Mouse (Mus musculus) layer of hippocampus, postnatal 10 days (tissue): ENCODE data around the gene 4930568D16Rik. TPM values are rescaled to one million over a fixed set of nuclear protein-coding genes. Genes with fewer than 3 reads are reported as not detected.

Source experiments
- DNase-seq, 2 experiments: peaks; one replicate each; pipeline ENCODE4 v3.0.0; 2021; ENCODE audit warnings: low spot score in 2 of 2
- long read RNA-seq: library from polyadenylated mRNA; stranded (forward); transcript quantifications from one replicate; pipeline ENCODE4 v2.0.0, GENCODE M21; 2023
- total RNA-seq, 2 experiments: library from RNA; stranded (reverse); gene quantifications; 2 replicates each; pipeline ENCODE4 v1.2.3; 2021

4930568D16Rik gene
- total RNA-seq: not detected
- long read RNA-seq: 0 reads

DNA sequence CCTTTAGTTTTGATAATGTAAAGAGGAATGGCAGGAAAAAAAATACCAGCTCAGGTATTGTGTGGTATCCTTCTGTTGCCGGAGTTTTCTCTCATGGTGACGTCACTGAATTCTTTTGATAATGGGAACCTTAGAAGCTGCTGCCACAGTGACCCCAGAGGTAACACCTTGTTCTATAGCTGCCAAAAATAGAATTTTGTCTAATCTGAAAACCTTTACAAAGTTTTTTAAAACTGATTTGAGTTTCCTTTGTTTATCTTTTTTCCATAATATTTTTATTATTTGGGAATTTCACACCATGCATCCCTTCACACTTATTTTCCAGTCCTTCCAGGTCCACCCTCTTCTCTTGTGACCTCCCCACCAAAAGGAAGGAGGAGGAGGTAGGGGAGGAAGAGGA lies at the start of gene 4930568D16Rik:
TSS of gene 4930568D16Rik (minus strand) at position 101 of the 400 bp plus-strand sequence.
- no peak for DNase-seq

DNA sequence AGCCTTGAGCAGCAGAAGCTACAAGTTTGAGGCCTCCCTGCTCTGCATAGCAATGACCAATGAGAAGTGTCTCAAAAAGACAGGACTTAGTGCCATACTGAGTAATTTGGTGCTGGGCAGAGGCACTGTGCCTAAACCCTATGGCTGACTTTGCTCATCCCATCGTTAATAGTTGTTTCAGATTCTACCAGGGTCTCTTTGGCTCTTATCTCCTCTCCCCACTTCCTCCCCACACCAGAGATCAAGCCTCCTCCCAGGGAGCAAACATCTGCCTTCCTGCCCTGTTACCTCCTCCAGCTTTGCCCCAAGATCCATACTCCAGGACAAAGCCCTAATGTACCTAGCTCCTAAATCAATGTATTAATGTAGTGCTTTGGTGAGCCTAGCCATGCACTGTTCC lies 49.7 kb upstream of the 4930568D16Rik start:
- no peak for DNase-seq

DNA sequence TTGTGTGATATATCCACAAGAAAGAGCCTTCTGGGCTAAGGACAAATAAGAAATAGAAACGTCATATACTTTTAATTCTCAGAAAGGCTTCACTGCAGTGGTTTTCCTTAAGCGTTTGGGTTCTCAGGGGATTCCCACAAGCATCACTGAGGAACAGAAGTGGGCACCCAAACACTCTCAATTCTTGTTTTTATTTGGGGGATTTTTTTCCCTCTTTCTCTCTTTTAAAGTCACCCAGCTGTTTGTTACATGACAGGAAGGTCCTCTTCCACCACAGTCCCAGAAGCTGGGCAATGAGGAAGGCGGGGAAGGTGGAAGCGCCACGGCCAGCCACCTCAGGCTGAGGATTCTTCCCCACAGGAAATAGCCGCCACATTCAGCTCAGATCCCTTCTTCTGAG lies 48.9 kb upstream of the 4930568D16Rik start:
- DNase-seq: no peak

DNA sequence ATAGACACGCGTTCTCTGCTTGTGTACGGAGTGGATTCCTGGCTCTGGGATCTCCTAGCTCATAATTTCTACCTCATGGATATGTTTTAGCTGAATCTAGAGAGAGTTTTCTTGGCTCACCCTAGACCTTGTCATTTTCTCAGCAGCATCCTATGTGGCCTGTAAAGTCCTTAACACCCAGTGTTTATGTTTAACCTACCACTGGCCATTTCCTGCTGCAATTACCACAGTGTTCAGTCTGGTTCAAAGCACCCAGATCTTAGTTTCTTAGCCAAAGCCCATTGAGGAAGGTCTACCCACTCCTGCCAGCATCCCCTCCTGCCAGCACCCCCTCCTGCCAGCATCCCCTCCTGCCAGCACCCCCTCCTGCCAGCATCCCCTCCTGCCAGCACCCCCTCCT lies 45.3 kb upstream of the 4930568D16Rik start:
- no peak for DNase-seq

DNA sequence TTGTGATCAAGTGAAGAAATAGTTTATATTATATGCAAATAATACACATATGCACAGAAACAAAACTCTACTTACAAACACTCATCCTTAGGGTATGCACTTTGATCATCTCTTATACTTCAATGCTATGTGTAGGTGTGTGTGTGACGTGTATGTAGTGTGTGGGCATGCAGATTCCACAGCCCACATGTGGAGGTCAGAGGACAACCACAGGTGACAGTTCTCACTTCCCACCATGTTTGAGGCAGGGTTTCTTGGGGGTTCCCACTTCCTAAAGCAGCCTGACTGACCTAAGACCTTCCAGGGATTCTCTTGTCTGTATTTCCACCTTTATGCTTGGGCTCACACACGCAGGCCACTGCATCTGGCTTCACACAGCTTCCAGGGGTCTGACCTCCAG lies 44.7 kb upstream of the 4930568D16Rik start:
- DNase-seq: no peak

DNA sequence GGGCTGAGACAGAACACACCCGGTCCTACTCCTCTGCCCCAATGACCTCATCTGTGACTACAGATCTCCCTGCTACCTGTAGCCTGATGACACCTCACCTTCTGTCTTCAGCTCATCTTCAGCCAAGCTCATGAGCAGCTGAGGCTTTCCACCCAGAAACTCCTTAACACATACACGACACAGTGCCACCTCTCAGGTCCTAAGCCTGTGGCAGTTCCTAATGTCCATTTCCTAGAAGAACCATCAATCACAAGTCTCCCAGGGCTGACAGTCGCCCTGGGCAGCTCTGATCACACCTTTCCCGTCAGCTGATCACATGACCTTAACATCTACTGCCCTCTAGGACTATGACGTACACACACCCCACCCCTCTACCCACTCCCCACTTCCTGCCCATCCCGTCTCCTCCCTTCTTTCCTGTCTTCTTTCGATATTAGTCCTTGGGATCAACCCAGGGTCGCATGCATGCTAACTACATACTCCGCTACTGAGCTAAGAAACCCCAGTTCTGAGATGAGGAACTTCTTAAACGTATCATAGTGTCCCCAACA lies 44.2 kb upstream of the 4930568D16Rik start:
- no peak for DNase-seq

DNA sequence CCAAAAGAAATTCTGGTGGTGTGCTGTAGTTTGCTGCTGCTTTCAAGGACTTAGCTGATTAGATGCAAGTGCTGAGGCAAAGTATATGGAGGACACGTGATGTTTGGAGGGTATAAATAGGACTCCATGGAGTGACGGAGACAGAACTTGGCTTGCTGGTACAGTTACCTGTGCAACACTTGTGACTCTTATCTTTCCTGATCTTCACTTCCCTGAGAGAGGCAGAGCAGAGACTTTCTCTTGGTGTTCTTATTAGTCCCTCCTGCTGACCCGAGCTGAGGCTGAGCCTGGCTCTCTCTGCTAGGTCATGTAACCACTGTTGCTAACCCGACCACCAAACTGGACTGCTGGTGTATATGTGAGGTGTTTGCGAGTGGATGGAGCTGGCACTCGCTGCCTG lies 41.9 kb upstream of the 4930568D16Rik start:
- no peak for DNase-seq

DNA sequence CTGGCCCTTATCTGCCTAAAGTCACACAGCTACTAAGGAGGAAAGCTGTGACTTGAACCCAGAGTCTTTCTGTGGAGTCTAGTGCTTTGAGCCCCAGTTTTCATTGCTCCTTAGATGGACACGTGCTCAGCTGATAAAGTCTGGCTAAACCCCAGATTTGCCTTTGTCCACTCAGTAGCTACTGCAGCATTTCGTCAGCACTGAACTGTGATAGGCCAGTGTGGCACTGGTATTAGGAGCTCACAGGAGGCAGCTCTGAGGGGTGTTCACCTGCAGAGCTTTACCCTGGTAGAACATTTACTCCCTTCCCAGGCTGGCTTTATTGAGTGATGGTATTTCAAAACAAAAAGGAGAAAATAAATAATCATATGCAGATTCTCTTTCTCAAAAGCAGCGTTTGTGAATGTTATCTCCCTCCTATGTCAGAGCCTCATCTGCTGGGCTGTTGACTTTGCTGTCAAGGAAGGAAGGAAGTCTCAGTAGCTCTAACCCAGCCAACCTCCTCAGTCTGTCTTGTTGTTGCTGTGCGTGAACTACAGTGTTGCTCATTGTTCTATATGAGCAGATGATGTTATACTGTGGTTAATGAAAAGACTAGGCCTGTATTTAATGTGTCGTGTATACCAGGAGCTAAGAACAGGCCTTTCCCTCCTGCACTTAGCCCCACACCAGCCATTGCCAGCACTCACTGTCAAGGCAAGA lies 41.0 kb upstream of the 4930568D16Rik start:
- no peak for DNase-seq

DNA sequence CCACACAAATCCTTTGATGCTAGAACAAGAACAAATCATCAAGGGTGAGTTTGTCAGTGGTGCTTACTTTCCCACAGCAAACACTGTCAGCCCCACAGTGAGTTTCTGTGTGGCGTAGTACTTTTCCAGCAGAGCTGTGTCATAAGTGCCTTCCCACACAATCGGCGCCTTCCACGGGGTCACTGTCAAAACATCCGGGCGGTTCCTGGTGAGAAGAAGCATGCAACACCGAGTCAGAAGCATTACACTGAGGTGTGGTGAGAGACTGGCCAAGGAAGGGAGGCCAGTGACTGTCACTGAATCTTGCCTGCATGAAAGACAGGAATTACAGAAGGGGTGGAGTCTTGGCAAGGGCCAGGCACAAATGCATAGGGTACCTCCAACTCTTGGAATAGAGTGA lies 40.3 kb upstream of the 4930568D16Rik start:
- no peak for DNase-seq

DNA sequence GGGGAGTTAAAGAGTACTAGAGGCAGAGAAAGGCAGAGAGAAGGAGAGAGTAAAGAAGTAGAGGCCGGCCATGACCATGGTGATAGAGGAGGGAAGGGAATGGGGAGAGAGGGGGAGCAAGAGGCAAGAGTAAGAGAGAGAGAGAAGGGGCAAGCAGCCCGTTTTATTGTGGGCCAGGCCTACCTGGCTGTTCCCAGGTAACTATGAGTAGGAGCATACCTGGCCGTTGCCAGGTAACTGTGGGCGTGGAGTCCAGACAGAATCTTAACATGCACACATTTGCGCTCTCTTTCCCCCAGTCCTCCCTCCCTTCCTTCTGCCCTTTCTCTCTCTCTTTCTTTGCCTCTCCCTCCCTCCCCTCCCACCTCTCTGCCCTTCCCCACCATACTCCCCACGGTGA lies 39.7 kb upstream of the 4930568D16Rik start:
- no peak for DNase-seq

DNA sequence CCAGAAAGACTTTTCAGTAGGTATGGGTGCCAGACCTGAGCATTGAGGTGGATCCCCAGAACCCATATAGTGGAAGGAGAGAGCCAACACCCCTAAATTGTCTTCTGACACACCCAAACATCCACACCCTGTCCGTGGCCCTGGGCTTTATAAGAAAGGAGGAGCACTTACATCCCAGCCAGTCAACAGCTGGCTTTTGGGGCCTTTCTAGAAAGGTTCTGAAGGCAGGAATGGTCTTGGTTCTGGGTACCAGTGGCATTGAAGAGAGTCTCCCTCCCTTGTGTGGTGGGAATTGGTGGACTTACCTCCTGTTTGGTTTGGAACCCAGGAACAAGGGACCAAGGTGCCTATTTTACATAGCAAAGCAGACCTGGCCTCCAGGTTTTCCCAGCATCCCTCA lies 39.1 kb upstream of the 4930568D16Rik start:
- no peak for DNase-seq

DNA sequence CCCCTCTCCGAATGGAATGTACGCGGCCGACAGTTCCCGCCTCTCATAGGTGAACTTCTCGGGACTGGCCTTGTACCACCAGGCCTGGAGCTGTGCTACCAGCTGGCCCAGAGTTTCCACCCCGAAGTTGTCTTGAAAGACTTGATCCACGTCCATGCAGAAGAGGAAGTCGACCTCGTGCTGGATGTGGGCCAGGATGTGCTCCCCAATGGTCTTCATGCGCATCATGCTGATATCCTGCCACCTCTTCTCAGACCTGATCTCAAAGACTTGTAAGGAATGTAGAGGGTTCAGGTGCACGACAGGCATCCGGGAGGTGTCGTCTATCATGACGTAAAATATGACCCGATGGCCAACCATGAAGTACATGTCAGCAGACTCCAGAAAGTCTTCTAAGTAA lies 34.9 kb upstream of the 4930568D16Rik start:
- no peak for DNase-seq

DNA sequence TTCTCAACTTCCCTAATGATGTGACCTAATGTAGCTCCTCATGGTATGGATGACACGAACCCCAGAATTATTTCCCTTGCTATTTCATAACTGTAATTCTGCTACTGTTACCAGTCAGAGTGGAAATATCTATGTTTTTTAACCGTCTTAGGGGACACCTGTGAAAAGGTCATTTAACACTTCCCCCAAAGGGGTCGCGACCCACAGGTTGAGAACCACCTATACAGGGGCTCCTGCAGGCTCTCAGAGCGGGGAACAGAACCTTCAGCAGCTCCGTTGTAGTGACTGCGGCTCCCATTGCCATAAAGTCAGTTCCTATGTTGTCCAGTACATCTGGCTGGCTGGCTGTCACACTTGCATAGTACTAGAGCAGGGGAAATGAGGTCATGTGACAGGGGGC lies 33.2 kb upstream of the 4930568D16Rik start:
- no peak for DNase-seq

DNA sequence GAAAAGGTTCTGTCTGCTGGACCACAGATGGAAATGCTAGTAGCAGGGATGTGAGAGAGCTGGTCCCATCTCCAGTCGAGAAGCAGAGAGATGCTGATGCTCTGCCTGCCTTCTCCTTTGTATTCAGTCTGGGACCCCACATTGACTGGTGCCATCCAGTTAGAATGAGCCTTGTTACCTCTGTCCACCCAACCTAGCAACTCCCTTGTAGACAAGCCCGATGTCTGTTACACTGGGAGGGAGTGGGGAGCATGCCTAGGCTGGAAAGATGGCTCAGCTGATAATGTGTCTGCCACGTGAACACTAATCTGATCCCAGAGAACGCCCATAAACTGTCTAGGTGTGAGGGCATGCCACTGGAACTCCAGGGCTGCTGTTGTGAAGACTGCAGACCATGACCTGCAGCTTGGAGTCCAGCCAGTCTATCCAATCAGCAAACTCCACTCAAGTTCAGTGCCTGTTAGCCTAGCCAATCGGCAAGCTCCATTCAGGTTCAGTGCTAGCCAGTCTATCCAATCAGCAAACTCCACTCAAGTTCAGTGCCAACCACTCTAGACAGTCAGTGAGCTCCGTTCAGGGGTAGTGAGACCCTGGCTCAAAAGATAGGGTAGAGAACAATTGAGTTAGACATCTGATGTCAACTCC lies 30.8 kb upstream of the 4930568D16Rik start:
- DNase-seq: no peak

DNA sequence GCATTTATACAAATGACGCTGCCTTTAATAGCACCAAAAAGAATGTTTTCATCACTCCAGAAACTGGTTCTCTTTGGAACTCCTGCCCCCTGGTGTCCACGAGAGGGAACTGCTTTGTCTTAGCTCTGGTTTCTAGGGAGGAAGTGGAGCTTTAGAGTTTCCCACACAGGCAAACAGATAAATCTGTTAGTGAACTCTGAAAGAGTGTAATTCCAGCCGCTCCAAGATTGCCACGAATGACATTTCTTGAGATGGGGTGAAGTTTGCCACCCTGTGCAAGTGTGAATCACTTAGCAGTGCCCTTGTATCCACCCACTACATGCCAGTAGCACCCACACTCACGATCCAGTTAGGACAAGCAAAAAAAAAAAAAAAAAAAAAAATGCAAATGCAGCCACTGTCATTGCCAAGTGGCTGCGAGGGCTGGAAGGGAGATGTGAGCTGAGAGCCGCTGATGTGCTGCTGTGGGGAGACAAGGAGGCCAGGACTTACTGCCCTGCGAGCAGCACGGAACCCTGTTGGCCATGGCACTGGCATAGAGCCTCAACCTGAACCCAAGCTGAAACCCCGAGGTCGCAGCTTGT lies 30.2 kb upstream of the 4930568D16Rik start:
- peak; percentile 81 to 85 for DNase-seq

DNA sequence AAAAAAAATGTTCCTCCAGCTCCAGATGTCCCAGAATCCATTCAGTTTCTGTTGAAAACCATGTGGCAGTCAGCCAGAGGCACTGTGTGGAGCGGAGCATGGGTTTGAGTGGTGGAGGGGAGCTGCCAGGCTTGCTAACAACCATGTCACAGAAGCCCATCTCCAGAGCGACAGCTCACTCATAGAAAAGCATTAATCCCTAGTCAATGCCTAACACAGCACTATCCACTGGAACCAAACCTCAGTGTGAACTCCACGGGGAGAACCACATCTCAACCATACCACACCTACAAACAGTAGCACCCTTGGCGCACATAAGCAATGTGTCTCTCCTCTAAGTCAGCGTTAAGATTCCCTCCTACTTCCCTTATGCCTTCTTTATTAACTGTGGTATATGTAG lies 29.6 kb upstream of the 4930568D16Rik start, which contains the start of gene 4930402F06Rik:
TSS of gene 4930402F06Rik (minus strand) at position 80 of the 400 bp plus-strand sequence.
- peak; percentile 26 to 47 for DNase-seq

DNA sequence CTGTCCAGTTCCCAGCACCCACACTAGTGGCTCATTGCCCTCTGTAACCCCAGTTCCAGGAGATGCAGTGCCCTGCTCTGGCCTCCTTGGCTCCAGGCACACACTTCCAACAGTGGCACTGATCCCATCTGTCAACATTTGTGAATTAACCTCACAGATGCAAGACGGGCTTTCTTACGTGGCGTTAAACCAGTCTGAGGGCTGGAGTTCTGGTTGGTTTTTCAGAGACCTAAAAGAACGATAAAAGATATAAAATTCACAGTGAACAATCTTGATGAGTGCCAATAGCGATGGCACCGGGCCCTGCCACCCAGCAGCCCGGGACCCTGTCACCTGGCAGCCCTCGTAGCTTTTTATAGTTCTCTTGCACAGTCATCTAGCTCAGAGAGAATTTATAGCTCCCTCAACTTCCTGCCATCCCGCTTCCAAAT lies 17.9 kb upstream of the 4930568D16Rik start:
- no peak for DNase-seq

DNA sequence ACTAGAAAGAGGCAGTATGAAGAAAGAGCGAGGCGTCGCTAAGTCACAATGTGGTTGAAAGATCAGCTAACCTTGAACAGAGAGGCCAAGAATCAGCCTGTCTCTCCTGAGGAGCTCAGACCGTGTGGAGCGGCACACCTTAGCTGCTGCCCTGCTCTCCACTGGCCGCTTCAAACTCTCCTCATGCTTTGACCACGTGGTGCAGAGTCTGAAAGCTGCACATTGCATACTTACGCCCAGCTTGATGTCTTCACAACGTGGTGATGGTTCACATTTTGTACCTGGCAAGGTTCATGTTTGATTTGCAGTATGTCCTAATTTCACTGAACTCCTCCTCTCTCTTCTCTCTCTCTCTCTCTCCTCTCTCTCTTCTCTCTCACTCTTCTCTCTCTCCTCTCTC lies 11.8 kb upstream of the 4930568D16Rik start:
- no peak for DNase-seq

DNA sequence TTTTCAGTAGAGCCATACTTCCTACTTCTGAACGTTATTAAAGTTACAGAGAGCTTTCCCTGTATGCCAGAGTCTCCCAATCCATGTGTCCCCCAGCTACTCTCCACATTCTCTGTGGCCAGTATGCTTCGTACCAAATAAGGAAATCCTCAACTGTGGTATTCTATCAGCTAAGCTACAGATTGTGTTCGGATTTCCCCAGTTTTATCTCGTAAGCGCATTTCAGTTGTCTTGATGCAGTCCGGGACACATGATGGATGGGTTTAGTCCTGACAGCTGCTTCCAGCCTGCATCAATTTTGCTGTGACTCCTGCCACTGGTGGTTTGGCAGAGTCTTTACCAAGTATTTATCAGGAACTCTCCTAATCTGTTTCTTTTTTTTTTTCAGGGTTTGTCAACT lies 10.1 kb upstream of the 4930568D16Rik start:
- no peak for DNase-seq

DNA sequence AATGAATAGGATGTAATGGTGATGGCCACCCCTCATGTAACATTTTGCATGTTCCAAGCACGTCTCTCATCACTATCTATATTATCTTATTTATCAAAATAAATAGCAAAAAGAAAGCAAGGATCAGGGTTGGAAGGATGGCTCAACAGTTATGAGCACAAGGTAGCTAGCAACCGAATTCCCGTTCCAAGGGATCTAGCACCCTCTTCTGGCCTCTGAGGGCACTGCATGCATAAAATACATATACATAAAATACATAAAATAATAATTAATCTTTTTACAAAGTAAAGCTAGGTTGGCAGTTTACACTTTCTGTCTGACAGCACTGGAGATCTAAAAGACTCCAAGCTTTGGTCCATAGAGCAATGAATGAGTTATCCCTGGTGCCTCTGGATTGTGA lies 5.5 kb upstream of the 4930568D16Rik start:
- DNase-seq: peak; percentile 41 to 47

DNA sequence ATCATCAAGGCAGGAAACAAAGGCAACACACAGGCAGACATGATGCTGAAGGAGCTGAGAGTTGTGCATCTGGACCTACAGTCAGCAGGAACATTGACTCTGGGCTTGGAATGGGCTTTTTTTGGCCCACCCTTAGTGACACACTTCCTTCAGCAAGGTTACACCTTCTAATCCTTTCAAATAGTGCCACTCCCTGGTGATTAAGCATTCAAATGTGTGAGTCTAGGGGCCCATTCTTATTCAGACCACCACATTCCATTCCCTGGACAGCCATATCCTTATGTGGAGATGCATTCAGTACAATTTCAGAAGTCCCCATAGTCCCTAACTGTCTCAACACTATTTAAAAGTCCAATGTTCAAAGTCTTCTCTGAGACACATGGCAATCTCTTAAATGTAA lies 3.2 kb upstream of the 4930568D16Rik start:
- DNase-seq: no peak

DNA sequence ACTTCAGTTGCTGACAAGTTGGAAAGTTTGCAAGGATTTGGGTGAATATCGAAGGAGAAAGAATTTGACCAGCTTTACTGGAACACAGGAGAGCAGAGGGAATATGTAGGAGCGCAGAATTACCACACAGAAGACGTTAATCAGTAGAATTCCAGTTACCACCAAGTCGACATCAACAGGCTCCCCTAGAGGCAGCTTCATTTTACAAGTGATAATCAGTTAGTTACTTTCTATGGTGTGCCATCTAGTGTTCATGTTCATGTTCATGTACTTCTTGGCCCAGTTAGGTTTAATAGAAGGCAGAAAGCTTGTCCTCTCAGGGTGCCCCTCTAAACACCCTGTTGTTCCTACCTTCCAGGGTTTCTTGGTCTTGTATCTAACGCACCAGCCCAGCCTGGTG lies 18.3 kb downstream of the 4930568D16Rik start:
- DNase-seq: no peak
